Mouse (Mus musculus): Measurements from ENCODE around the gene Npy4r. TPM values are rescaled to one million over a fixed set of nuclear protein-coding genes. Genes with fewer than 3 reads are reported as not detected.

Npy4r gene
- total and polyA plus RNA-seq, 2 experiments from 2014 or later, result 0.08 TPM; not detected in 1

DNA sequence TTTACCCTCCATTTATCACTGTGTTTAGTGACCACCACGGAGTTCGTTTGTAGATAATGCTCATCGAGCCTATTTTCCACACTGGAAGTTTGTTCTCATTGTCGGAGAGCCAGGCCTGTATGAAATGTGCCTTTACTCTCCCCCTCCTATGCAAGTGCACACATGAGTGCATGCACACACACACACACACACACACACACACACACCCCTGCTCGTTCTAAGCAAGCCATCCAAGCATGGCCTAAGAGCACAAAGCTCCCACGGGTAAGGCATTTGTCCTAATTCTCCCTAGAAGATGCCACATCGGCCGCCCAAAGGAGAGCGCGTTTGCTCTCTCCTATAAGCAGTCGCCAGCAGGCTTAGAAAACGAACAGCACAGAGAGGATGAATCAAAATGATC, 3.5 kb upstream of the Npy4r start:
- TF ChIP-seq CTCF (IDR thresholded peaks at IDR 0.05; ENCODE audit: low read depth) (no peak), EP300 (IDR thresholded peaks at IDR 0.05; ENCODE audit: low read depth) (no peak)
- ATAC-seq (ENCODE audit: insufficient read depth, low read depth), result no peak
- no peak overlapping the region for H3K27ac ChIP-seq (ENCODE audit: low read depth)
- no peaks in the 10 kb centered on the region for H3K4me1 ChIP-seq (ENCODE audit: control insufficient read depth, insufficient read depth)
- H3K9ac ChIP-seq (replicated peaks; ENCODE audit: low read depth, low read length), result no peak overlapping the region
- DNase-seq (ENCODE audit: low spot score), result no peak
- H3K4me3 ChIP-seq (ENCODE audit: low read depth, low read length), result no peak overlapping the region
- no peaks in the 10 kb centered on the region for H3K36me3 ChIP-seq (replicated peaks; ENCODE audit: control insufficient read depth, insufficient read depth, low read length)
- H3K27me3 ChIP-seq (ENCODE audit: control insufficient read depth, insufficient read depth, low read length), result no peaks in the 10 kb centered on the region; the same call in 1 of the 2 replicates
- 79% methylated on average over 12 of the region's 12 CpGs for WGBS
- no peaks in the 10 kb centered on the region for H3K9me3 ChIP-seq (replicated peaks; ENCODE audit: control insufficient read depth, low read length)
- H3K4me2 ChIP-seq (ENCODE audit: low read depth, low read length), result no peak overlapping the region

GRCm38 (mm10) chr14:34154601-34155337, 2.5 kb upstream of the Npy4r start:
- ATAC-seq (ENCODE audit: insufficient read depth, low read depth), result peak; percentile 81
- H3K4me3 ChIP-seq (ENCODE audit: low read depth, low read length), result no peak overlapping the region
- no peak overlapping the region for H3K9ac ChIP-seq (replicated peaks; ENCODE audit: low read depth, low read length)
- no peak overlapping the region for H3K4me2 ChIP-seq (ENCODE audit: low read depth, low read length)
- H3K9me3 ChIP-seq (replicated peaks; ENCODE audit: control insufficient read depth, low read length), result no peaks in the 10 kb centered on the region
- DNase-seq (ENCODE audit: low spot score), result peak; percentile 62
- H3K36me3 ChIP-seq (replicated peaks; ENCODE audit: control insufficient read depth, insufficient read depth, low read length), result no peaks in the 10 kb centered on the region
- WGBS, result 54% methylated on average over 9 of the region's 9 CpGs
- no peak overlapping the region for H3K27ac ChIP-seq (ENCODE audit: low read depth)
- no peak for TF ChIP-seq EP300 (IDR thresholded peaks at IDR 0.05; ENCODE audit: low read depth)
- peak; percentile 79 for TF ChIP-seq CTCF (IDR thresholded peaks at IDR 0.05; ENCODE audit: low read depth)
- H3K27me3 ChIP-seq (ENCODE audit: control insufficient read depth, insufficient read depth, low read length), result no peaks in the 10 kb centered on the region; the same call in 1 of the 2 replicates
- H3K4me1 ChIP-seq (ENCODE audit: control insufficient read depth, insufficient read depth), result no peaks in the 10 kb centered on the region

DNA sequence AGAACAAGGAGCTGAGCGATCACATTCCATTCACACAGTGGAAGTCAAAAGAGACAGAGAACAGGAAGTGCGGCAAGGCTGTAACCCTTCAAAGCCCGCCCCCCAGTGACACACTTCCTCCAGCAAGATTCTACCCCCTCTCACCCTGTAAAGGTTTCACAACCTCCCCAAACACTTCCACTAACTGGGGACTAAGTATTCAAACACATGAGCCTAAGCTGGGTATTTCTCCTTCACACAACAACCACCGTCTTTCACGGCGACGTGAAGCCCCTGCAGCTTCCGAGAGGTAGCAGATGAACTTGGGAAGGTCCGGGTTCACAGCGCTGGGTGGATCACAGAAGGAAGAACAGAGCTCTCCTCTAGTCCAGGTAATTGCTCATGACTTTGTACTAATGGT, 9.4 kb downstream of the Npy4r start:
- H3K36me3 ChIP-seq (replicated peaks; ENCODE audit: control insufficient read depth, insufficient read depth, low read length), result no peaks in the 10 kb centered on the region
- DNase-seq (ENCODE audit: low spot score), result no peak
- H3K4me1 ChIP-seq (ENCODE audit: control insufficient read depth, insufficient read depth), result no peaks in the 10 kb centered on the region
- H3K4me2 ChIP-seq (ENCODE audit: low read depth, low read length), result no peak overlapping the region
- no peak overlapping the region for H3K9ac ChIP-seq (replicated peaks; ENCODE audit: low read depth, low read length)
- H3K27ac ChIP-seq (ENCODE audit: low read depth), result no peak overlapping the region
- H3K9me3 ChIP-seq (replicated peaks; ENCODE audit: control insufficient read depth, low read length), result no peaks in the 10 kb centered on the region
- ATAC-seq (ENCODE audit: insufficient read depth, low read depth), result no peak
- no peaks in the 10 kb centered on the region for H3K27me3 ChIP-seq (ENCODE audit: control insufficient read depth, insufficient read depth, low read length)
- WGBS, result 88% methylated on average over 10 of the region's 10 CpGs
- no peak overlapping the region for H3K4me3 ChIP-seq (ENCODE audit: low read depth, low read length)
- no peak for TF ChIP-seq EP300 (IDR thresholded peaks at IDR 0.05; ENCODE audit: low read depth)
- no peak for TF ChIP-seq CTCF (IDR thresholded peaks at IDR 0.05; ENCODE audit: low read depth)

DNA sequence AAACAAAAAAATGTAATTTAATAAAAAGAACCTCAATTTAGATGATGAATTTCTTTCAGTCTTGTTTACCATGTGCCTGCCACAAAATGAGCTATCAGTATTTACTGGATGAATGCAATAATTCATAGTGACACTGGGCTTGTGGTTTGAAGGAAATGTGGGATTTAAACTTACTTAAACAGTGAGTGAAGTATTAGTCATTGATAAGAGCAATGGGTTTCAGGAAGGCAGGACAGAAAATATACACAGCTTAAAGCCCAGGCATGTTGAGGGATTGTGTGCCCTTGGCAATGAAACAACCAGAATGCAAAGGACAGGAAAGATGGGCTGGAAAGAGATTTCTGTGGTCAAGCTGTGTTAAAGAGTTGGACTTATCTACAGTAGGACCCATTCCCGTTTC, 10.0 kb downstream of the Npy4r start:
- H3K27ac ChIP-seq (ENCODE audit: low read depth), result no peak overlapping the region
- H3K9ac ChIP-seq (replicated peaks; ENCODE audit: low read depth, low read length), result no peak overlapping the region
- 61% methylated on average over 1 of the region's 1 CpGs for WGBS
- DNase-seq (ENCODE audit: low spot score) (no peak), ATAC-seq (ENCODE audit: insufficient read depth, low read depth) (no peak)
- H3K36me3 ChIP-seq (replicated peaks; ENCODE audit: control insufficient read depth, insufficient read depth, low read length), result no peaks in the 10 kb centered on the region
- no peak overlapping the region for H3K4me2 ChIP-seq (ENCODE audit: low read depth, low read length)
- no peak for TF ChIP-seq CTCF (IDR thresholded peaks at IDR 0.05; ENCODE audit: low read depth)
- no peaks in the 10 kb centered on the region for H3K9me3 ChIP-seq (replicated peaks; ENCODE audit: control insufficient read depth, low read length)
- H3K4me1 ChIP-seq (ENCODE audit: control insufficient read depth, insufficient read depth), result no peaks in the 10 kb centered on the region
- H3K4me3 ChIP-seq (ENCODE audit: low read depth, low read length), result no peak overlapping the region
- no peaks in the 10 kb centered on the region for H3K27me3 ChIP-seq (ENCODE audit: control insufficient read depth, insufficient read depth, low read length)

- 86% methylated on average over 15 of the region's 15 CpGs for WGBS
- Histone ChIP-seq H3K9ac (replicated peaks; ENCODE audit: low read depth, low read length) (no peak overlapping the region), H3K9me3 (replicated peaks; ENCODE audit: control insufficient read depth, low read length) (no peaks in the 10 kb centered on the region), H3K27ac (ENCODE audit: low read depth) (no peak overlapping the region), H3K36me3 (replicated peaks; ENCODE audit: control insufficient read depth, insufficient read depth, low read length) (no peaks in the 10 kb centered on the region), H3K4me3 (ENCODE audit: low read depth, low read length) (no peak overlapping the region), H3K4me2 (ENCODE audit: low read depth, low read length) (no peak overlapping the region), H3K4me1 (ENCODE audit: control insufficient read depth, insufficient read depth) (no peaks in the 10 kb centered on the region), H3K27me3 (ENCODE audit: control insufficient read depth, insufficient read depth, low read length) (no peaks in the 10 kb centered on the region)
- DNase-seq (ENCODE audit: low spot score) (no peak), ATAC-seq (ENCODE audit: insufficient read depth, low read depth) (no peak)
- TF ChIP-seq EP300 (IDR thresholded peaks at IDR 0.05; ENCODE audit: low read depth) (no peak), CTCF (IDR thresholded peaks at IDR 0.05; ENCODE audit: low read depth) (no peak)
These were observed 12.3 kb downstream of the Npy4r start for GRCm38 (mm10) chr14:34139671-34140664.

Measured in heart, postnatal 0 days (tissue).